Mouse (Mus musculus) forebrain, postnatal 0 days (tissue): ENCODE results near the gene Mbd4. TPM values are rescaled to one million over a fixed set of nuclear protein-coding genes. Genes with fewer than 3 reads are reported as not detected.

Source experiments
- ATAC-seq: fragments of 200-750 bp; cut with Nextera tagmentation; 2 replicates; pipeline ENCODE4 v1.8.0; 2017; ENCODE audit warnings: mild to moderate bottlenecking, moderate library complexity
- DNase-seq: peaks from one replicate; pipeline ENCODE4 v3.0.0-alpha.2; 2015
- H3K27ac ChIP-seq: fragments of 300-500 bp; sonication (generic); 2 replicates; pipeline ENCODE4 v1.5.1; 2014; ENCODE audit warnings: low read depth, mild to moderate bottlenecking, antibody characterized with exemption, low read length, moderate library complexity, mixed read lengths
- H3K27me3 ChIP-seq: fragments of 300-500 bp; sonication (generic); 2 replicates; pipeline ENCODE4 v1.6.1; 2014; ENCODE audit warnings: mild to moderate bottlenecking, low read length, mixed read lengths; ENCODE audit not compliant: insufficient read depth
- H3K36me3 ChIP-seq: fragments of 300-500 bp; sonication (generic); 2 replicates; pipeline ENCODE4 v1.6.1; 2014; ENCODE audit warnings: mild to moderate bottlenecking, moderate library complexity; ENCODE audit not compliant: insufficient read depth
- H3K4me1 ChIP-seq: fragments of 300-500 bp; sonication (generic); 2 replicates; pipeline ENCODE4 v1.6.1; 2014; ENCODE audit warnings: antibody characterized with exemption; ENCODE audit not compliant: insufficient read depth
- H3K4me2 ChIP-seq: fragments of 300-500 bp; sonication (generic); 2 replicates; pipeline ENCODE4 v1.6.1; 2014; ENCODE audit warnings: low read depth, mild to moderate bottlenecking, moderate library complexity
- H3K4me3 ChIP-seq: fragments of 300-500 bp; sonication (generic); 2 replicates; pipeline ENCODE4 v1.5.1; 2014; ENCODE audit warnings: low read depth, low read length, mixed read lengths
- H3K9ac ChIP-seq: fragments of 300-500 bp; sonication (generic); 2 replicates; pipeline ENCODE4 v1.6.1; 2014; ENCODE audit warnings: mild to moderate bottlenecking
- H3K9me3 ChIP-seq: fragments of 300-500 bp; sonication (generic); 2 replicates; pipeline ENCODE4 v1.6.1; 2016; ENCODE audit warnings: low read length
- CTCF ChIP-seq: sonication (generic); IDR thresholded peaks from 2 replicates; pipeline ENCODE4 v1.5.1; 2016; ENCODE audit warnings: antibody characterized with exemption, control low read depth, low read depth
- WGBS: fragments of 180-500 bp; shearing (Covaris S2); extraction: QIAGEN DNeasy Blood & Tissue Kit; methylation state at CpG from one replicate; pipeline ENCODE4 v1.1.7; 2014; 5-methylcytosine and 5-hydroxymethylcytosine counted together
- polyA plus RNA-seq: library from polyadenylated mRNA; unstranded; fragments of >200 nt; fragmentation: Nextera tagmentation; extraction: Ambion mirVana; gene quantifications from 2 replicates; pipeline ENCODE4 v1.2.1, GENCODE M21; 2015
- total RNA-seq: library from RNA; depleted of rRNA; stranded (reverse); fragments of >200 nt; gene quantifications from 2 replicates; pipeline ENCODE4 v1.2.3, GENCODE M21; 2014

The Mbd4 gene
- total and polyA plus RNA-seq, 2 experiments from 2014 or later, result 6.6 to 6.8 TPM

- WGBS, result 71% methylated on average over 7 of the region's 7 CpGs
- peaks cover 17% of the 10 kb centered on the region; the same call in 1 of the 2 replicates for H3K36me3 ChIP-seq
These were observed 6.9 kb upstream of the Mbd4 start for GRCm38 (mm10) chr6:115860027-115860556.

GRCm38 (mm10) chr6:115859258-115859657, 6.1 kb upstream of the Mbd4 start:
- no peaks in the 10 kb centered on the region for H3K4me1 ChIP-seq
- TF ChIP-seq CTCF, result no peak
- no peaks in the 10 kb centered on the region for H3K27me3 ChIP-seq
- H3K9me3 ChIP-seq, result no peaks in the 10 kb centered on the region
- 47% methylated on average over 4 of the region's 4 CpGs for WGBS
- no peak overlapping the region for H3K4me2 ChIP-seq
- H3K36me3 ChIP-seq, result peaks cover 11% of the 10 kb centered on the region; the same call in 1 of the 2 replicates
- no peak overlapping the region for H3K9ac ChIP-seq
- H3K4me3 ChIP-seq, result no peak overlapping the region
- no peak overlapping the region for H3K27ac ChIP-seq
- no peak for DNase-seq
- no peak for ATAC-seq

More at GRCm38 (mm10) chr6:115860027-115860556, 6.9 kb upstream of the Mbd4 start:
- no peaks in the 10 kb centered on the region for H3K9me3 ChIP-seq
- DNase-seq (no peak), ATAC-seq (no peak)
- H3K4me1 ChIP-seq, result no peaks in the 10 kb centered on the region
- no peak overlapping the region for H3K4me2 ChIP-seq
- no peak overlapping the region for H3K4me3 ChIP-seq
- H3K27me3 ChIP-seq, result no peaks in the 10 kb centered on the region
- TF ChIP-seq CTCF, result no peak
- no peak overlapping the region for H3K9ac ChIP-seq
- no peak overlapping the region for H3K27ac ChIP-seq

GRCm38 (mm10) chr6:115856361-115856745, 3.2 kb upstream of the Mbd4 start:
- 72% methylated on average over 4 of the region's 4 CpGs for WGBS
- DNase-seq, result no peak
- Histone ChIP-seq H3K9ac (no peak overlapping the region), H3K27ac (no peak overlapping the region), H3K9me3 (no peaks in the 10 kb centered on the region), H3K4me3 (no peak overlapping the region), H3K4me1 (peaks cover 10% of the 10 kb centered on the region; the same call in 1 of the 2 replicates), H3K4me2 (no peak overlapping the region), H3K36me3 (no peaks in the 10 kb centered on the region), H3K27me3 (no peaks in the 10 kb centered on the region)
- ATAC-seq, result no peak
- TF ChIP-seq CTCF, result no peak

- Histone ChIP-seq H3K27ac (no peak overlapping the region), H3K9me3 (no peaks in the 10 kb centered on the region), H3K36me3 (no peaks in the 10 kb centered on the region), H3K4me2 (no peak overlapping the region), H3K4me3 (no peak overlapping the region), H3K4me1 (peaks cover 10% of the 10 kb centered on the region; the same call in 1 of the 2 replicates), H3K27me3 (no peaks in the 10 kb centered on the region), H3K9ac (no peak overlapping the region)
- TF ChIP-seq CTCF, result no peak
- WGBS, result 54% methylated on average over 3 of the region's 3 CpGs
- DNase-seq (peak; percentile 24), ATAC-seq (no peak)
These were observed 2.7 kb upstream of the Mbd4 start for GRCm38 (mm10) chr6:115855733-115856360.

- Histone ChIP-seq H3K4me2 (no peak overlapping the region), H3K9ac (no peak overlapping the region), H3K27ac (no peak overlapping the region), H3K9me3 (no peaks in the 10 kb centered on the region), H3K4me1 (peaks cover 10% of the 10 kb centered on the region; the same call in 1 of the 2 replicates), H3K36me3 (0 out of 2 replicates have a peak, but pooled peaks cover 2% of the 10 kb centered on the region), H3K4me3 (no peak overlapping the region), H3K27me3 (no peaks in the 10 kb centered on the region)
- ATAC-seq (no peak), DNase-seq (no peak)
- peak; percentile 60 for TF ChIP-seq CTCF
- 63% methylated on average over 2 of the region's 2 CpGs for WGBS
These were observed 1.3 kb upstream of the Mbd4 start for GRCm38 (mm10) chr6:115854432-115854831.

- Histone ChIP-seq H3K27me3 (no peaks in the 10 kb centered on the region), H3K4me3 (peak overlapping the region; percentile 62), H3K9me3 (no peaks in the 10 kb centered on the region), H3K27ac (peak overlapping the region; percentile 89), H3K9ac (peak overlapping the region; percentile 57), H3K36me3 (peaks cover 6% of the 10 kb centered on the region; the same call in 1 of the 2 replicates), H3K4me2 (peak overlapping the region; percentile 53), H3K4me1 (peaks cover 10% of the 10 kb centered on the region; the same call in 1 of the 2 replicates)
- no peak for DNase-seq
- ATAC-seq, result no peak
- WGBS, result 34% methylated on average over 7 of the region's 7 CpGs
- no peak for TF ChIP-seq CTCF
These were observed 814 bp upstream of the Mbd4 start for GRCm38 (mm10) chr6:115853985-115854384.

- DNase-seq (no peak), ATAC-seq (no peak)
- Histone ChIP-seq H3K9ac (peak overlapping the region; percentile 56), H3K4me1 (peaks cover 10% of the 10 kb centered on the region; the same call in 1 of the 2 replicates), H3K27ac (peak overlapping the region; percentile 82), H3K9me3 (no peaks in the 10 kb centered on the region), H3K4me2 (peak overlapping the region; percentile 79), H3K4me3 (peak overlapping the region; percentile 62), H3K36me3 (peaks cover 9% of the 10 kb centered on the region; the same call in 1 of the 2 replicates), H3K27me3 (no peaks in the 10 kb centered on the region)
- no peak for TF ChIP-seq CTCF
- 5% methylated on average over 20 of the region's 20 CpGs for WGBS
These were observed 603 bp downstream of the Mbd4 start for GRCm38 (mm10) chr6:115852446-115853090.
